Mouse (Mus musculus) midbrain, embryonic 10.5 days (tissue): ENCODE results near the gene Ism1. TPM values are rescaled to one million over a fixed set of nuclear protein-coding genes. Genes with fewer than 3 reads are reported as not detected.

ENCODE experiments used
- DNase-seq: peaks from one replicate; pipeline ENCODE4 v3.0.0-alpha.2; 2017; ENCODE audit warnings: low spot score
- H3K27ac ChIP-seq: fragments of 300-500 bp; sonication (generic); replicated peaks from 2 replicates; pipeline ENCODE4 v1.5.1; 2016; ENCODE audit warnings: mild to moderate bottlenecking
- H3K27me3 ChIP-seq: fragments of 300-500 bp; sonication (generic); 2 replicates; pipeline ENCODE4 v1.6.1; 2016; ENCODE audit warnings: low read depth, mild to moderate bottlenecking; ENCODE audit not compliant: poor library complexity, severe bottlenecking
- H3K36me3 ChIP-seq: fragments of 300-500 bp; sonication (generic); 2 replicates; pipeline ENCODE4 v1.6.1; 2016; ENCODE audit warnings: mild to moderate bottlenecking, moderate library complexity
- H3K4me1 ChIP-seq: fragments of 300-500 bp; sonication (generic); 2 replicates; pipeline ENCODE4 v1.6.1; 2016
- H3K4me3 ChIP-seq: fragments of 300-500 bp; sonication (generic); 2 replicates; pipeline ENCODE4 v1.5.1; 2016; ENCODE audit warnings: mild to moderate bottlenecking, moderate library complexity
- H3K9me3 ChIP-seq: fragments of 300-500 bp; sonication (generic); replicated peaks from 2 replicates; pipeline ENCODE4 v1.6.1; 2016; ENCODE audit warnings: mild to moderate bottlenecking
- WGBS: fragments of 180-500 bp; shearing (Covaris S2); methylation state at CpG from one replicate; pipeline ENCODE4 v1.1.7; 2016; 5-methylcytosine and 5-hydroxymethylcytosine counted together
- polyA plus RNA-seq: library from polyadenylated mRNA; unstranded; fragments of >200 nt; fragmentation: Nextera tagmentation; extraction: Ambion mirVana; gene quantifications from 2 replicates; pipeline ENCODE4 v1.2.1, GENCODE M21; 2016

Ism1 gene
- polyA plus RNA-seq: 0.85 and 0.87 TPM in 2 replicates

- Histone ChIP-seq H3K27me3 (peaks cover 50% of the 10 kb centered on the region), H3K36me3 (no peaks in the 10 kb centered on the region), H3K27ac (peak within 1 kb of the TSS; percentile 93), H3K4me1 (peaks cover 27% of the 10 kb centered on the region), H3K9me3 (no peaks in the 10 kb centered on the region), H3K4me3 (peak within 1 kb of the TSS; percentile 95)
- peak; percentile 79 for DNase-seq
- WGBS: under 1% methylated on average over 38 of the region's 39 CpGs
Observed at GRCm38 (mm10) chr2:139677809-139678274, at the start of gene Ism1. TSS of gene Ism1 (plus strand) at chr2:139678178.

- no peak for DNase-seq
- no peaks in the 10 kb centered on the region for H3K36me3 ChIP-seq
- peaks cover 4% of the 10 kb centered on the region; the same call in 1 of the 2 replicates for H3K27me3 ChIP-seq
- H3K9me3 ChIP-seq: no peaks in the 10 kb centered on the region
- H3K27ac ChIP-seq: no peak overlapping the region
- H3K4me3 ChIP-seq: no peak overlapping the region
- WGBS: 90% methylated on average over 4 of the region's 4 CpGs
- no peaks in the 10 kb centered on the region for H3K4me1 ChIP-seq
Observed at GRCm38 (mm10) chr2:139628731-139629130, 49.2 kb upstream of the Ism1 start.

DNA sequence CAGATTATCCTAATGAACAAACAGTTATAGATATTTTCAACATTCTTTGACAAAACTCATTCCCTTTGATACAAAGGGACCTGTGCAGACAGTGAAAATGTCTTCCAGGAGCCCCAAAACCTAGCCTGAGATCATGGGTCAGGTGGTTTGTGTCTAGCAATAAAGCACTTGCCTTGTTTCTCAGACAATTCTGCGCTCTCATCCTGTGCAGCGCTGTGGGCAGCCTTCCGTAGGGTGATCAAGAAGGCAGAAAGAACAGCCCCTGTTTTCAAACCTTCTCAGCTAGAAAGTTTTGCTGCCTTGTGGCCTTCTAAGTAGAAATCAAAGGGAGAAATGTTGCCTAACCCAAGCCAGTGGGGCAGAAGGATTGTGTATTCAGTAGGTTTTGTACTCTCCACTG lies 48.3 kb upstream of the Ism1 start:
- 72% methylated on average over 3 of the region's 3 CpGs for WGBS
- H3K27ac ChIP-seq: no peak overlapping the region
- peaks cover 8% of the 10 kb centered on the region; the same call in 1 of the 2 replicates for H3K27me3 ChIP-seq
- H3K4me1 ChIP-seq: no peaks in the 10 kb centered on the region
- H3K36me3 ChIP-seq: no peaks in the 10 kb centered on the region
- no peaks in the 10 kb centered on the region for H3K9me3 ChIP-seq
- no peak for DNase-seq
- no peak overlapping the region for H3K4me3 ChIP-seq

DNA sequence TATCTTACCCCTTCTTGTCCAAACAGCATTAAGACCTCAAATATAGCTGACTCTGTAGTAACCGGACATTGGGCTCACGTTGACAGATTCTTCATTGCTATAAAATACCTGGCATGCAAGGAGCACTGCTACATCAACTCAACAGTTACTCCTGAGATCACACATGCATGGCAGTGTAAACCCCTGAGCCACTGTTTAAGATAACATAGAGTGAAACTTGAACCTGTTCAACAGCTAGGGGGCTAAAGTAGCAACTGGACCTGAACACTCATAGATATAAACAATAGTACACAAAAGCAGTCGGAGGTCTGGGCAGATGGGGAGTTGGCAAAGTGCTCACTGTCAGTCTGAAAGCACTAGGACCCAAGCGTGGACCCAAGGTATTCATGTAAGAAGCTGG lies 43.5 kb upstream of the Ism1 start:
- Histone ChIP-seq H3K27me3 (peaks cover 13% of the 10 kb centered on the region), H3K27ac (no peak overlapping the region), H3K36me3 (no peaks in the 10 kb centered on the region), H3K9me3 (no peaks in the 10 kb centered on the region), H3K4me3 (no peak overlapping the region), H3K4me1 (no peaks in the 10 kb centered on the region)
- WGBS: 84% methylated on average over 4 of the region's 4 CpGs
- DNase-seq: no peak

GRCm38 (mm10) chr2:139637861-139638260 lies 40.1 kb upstream of the Ism1 start:
- H3K27me3 ChIP-seq: peaks cover 16% of the 10 kb centered on the region
- H3K36me3 ChIP-seq: no peaks in the 10 kb centered on the region
- H3K4me3 ChIP-seq: no peak overlapping the region
- H3K9me3 ChIP-seq: no peaks in the 10 kb centered on the region
- no peak overlapping the region for H3K27ac ChIP-seq
- WGBS: 67% methylated on average over 2 of the region's 2 CpGs
- DNase-seq: no peak
- H3K4me1 ChIP-seq: peaks cover 9% of the 10 kb centered on the region

DNA sequence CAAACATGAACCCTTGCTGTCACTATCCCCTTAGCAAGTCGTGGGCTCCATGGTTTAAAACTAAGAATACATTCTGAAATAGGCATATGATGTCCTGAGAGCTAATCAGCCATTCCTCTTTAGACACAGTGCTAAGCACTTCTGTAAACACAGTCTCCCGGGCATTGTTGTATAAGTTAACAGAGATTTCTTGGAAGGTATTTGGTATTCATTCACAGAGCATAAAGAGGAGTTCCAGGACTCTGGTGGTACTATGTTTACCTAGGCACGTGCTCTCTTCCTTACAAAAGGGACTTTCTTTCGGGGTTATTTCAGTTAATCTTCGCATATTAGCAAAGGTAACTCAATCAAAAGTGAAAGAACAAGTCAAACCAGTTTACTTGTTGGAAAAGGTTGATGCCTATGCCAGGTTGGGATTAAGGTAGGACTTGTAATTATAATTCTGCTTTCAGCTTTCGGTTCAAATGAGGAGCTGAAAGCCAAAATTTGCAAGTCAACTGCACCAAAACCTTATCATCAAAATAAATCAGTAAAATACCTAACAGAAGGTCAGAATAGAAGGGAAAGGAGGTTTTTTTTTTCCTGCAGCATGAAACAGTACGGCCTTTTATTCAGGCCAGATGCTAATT lies 36.1 kb upstream of the Ism1 start:
- WGBS: 40% methylated on average over 7 of the region's 7 CpGs
- Histone ChIP-seq H3K36me3 (no peaks in the 10 kb centered on the region), H3K27me3 (peaks cover 24% of the 10 kb centered on the region; the same call in 1 of the 2 replicates), H3K27ac (no peak overlapping the region), H3K4me1 (peaks cover 9% of the 10 kb centered on the region), H3K9me3 (no peaks in the 10 kb centered on the region), H3K4me3 (no peak overlapping the region)
- no peak for DNase-seq

- H3K27me3 ChIP-seq: peaks cover 15% of the 10 kb centered on the region; the same call in 1 of the 2 replicates
- no peaks in the 10 kb centered on the region for H3K4me1 ChIP-seq
- WGBS: 80% methylated on average over 3 of the region's 3 CpGs
- no peaks in the 10 kb centered on the region for H3K36me3 ChIP-seq
- no peaks in the 10 kb centered on the region for H3K9me3 ChIP-seq
- no peak for DNase-seq
- no peak overlapping the region for H3K4me3 ChIP-seq
- no peak overlapping the region for H3K27ac ChIP-seq
Observed at GRCm38 (mm10) chr2:139649518-139649917, 28.5 kb upstream of the Ism1 start.

DNA sequence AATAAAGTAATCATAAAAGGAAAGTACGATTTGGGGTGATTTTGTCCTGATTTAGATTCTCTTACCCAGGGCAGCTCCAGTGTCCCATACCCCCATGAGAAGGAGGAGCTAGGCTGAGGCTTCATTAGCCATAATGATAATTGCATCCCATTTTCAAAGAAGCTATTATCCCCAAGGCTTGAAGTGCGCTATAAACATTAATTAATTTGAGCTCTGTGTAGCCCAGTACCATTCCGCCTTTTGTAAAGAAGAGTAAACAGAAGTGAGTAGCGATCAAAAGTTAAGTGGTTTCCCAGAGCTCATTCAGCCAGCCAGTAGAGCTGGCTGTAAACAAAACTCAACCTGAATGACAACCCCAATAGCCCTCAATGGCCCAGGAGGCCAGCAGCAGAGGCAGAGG lies 21.2 kb upstream of the Ism1 start:
- no peak for DNase-seq
- Histone ChIP-seq H3K4me3 (no peak overlapping the region), H3K36me3 (no peaks in the 10 kb centered on the region), H3K4me1 (peaks cover 4% of the 10 kb centered on the region; the same call in 1 of the 2 replicates), H3K9me3 (no peaks in the 10 kb centered on the region), H3K27me3 (peaks cover 10% of the 10 kb centered on the region; the same call in 1 of the 2 replicates), H3K27ac (no peak overlapping the region)
- WGBS: 70% methylated on average over 4 of the region's 4 CpGs

DNA sequence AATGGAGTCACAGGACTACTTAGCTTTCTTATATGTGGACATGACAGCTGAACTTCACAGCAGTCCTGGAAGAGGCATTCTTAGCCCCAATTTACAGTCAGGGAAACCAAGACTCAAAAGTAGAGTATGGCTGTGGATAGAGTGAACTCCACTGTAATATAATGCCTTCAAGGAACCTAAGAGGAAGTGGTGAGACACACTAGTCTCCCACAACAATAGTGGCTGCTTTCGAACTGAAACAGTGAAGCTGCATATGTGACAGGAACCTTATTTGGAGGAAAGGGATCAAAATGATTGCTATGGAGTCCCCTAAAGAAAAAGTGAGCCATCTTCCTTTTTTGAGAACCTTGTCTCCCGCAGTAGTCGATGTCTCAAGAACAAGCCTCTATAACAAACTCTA lies 6.1 kb upstream of the Ism1 start:
- Histone ChIP-seq H3K36me3 (no peaks in the 10 kb centered on the region), H3K4me1 (peaks cover 12% of the 10 kb centered on the region), H3K4me3 (no peak overlapping the region), H3K9me3 (no peaks in the 10 kb centered on the region), H3K27me3 (peaks cover 26% of the 10 kb centered on the region), H3K27ac (no peak overlapping the region)
- DNase-seq: no peak
- WGBS: 93% methylated on average over 3 of the region's 3 CpGs

GRCm38 (mm10) chr2:139672371-139672770 lies 5.6 kb upstream of the Ism1 start:
- H3K36me3 ChIP-seq: no peaks in the 10 kb centered on the region
- H3K27ac ChIP-seq: no peak overlapping the region
- H3K9me3 ChIP-seq: no peaks in the 10 kb centered on the region
- H3K27me3 ChIP-seq: peaks cover 27% of the 10 kb centered on the region
- 75% methylated on average over 2 of the region's 2 CpGs for WGBS
- no peak for DNase-seq
- H3K4me1 ChIP-seq: peaks cover 16% of the 10 kb centered on the region
- no peak overlapping the region for H3K4me3 ChIP-seq

GRCm38 (mm10) chr2:139677065-139677762 lies 764 bp upstream of the Ism1 start:
- H3K27me3 ChIP-seq: peaks cover 50% of the 10 kb centered on the region
- DNase-seq: peak; percentile 76
- H3K36me3 ChIP-seq: no peaks in the 10 kb centered on the region
- peak overlapping the region; percentile 95 for H3K4me3 ChIP-seq
- H3K27ac ChIP-seq: peak overlapping the region; percentile 93
- under 1% methylated on average over 52 of the region's 52 CpGs for WGBS
- no peaks in the 10 kb centered on the region for H3K9me3 ChIP-seq
- peaks cover 27% of the 10 kb centered on the region for H3K4me1 ChIP-seq

DNA sequence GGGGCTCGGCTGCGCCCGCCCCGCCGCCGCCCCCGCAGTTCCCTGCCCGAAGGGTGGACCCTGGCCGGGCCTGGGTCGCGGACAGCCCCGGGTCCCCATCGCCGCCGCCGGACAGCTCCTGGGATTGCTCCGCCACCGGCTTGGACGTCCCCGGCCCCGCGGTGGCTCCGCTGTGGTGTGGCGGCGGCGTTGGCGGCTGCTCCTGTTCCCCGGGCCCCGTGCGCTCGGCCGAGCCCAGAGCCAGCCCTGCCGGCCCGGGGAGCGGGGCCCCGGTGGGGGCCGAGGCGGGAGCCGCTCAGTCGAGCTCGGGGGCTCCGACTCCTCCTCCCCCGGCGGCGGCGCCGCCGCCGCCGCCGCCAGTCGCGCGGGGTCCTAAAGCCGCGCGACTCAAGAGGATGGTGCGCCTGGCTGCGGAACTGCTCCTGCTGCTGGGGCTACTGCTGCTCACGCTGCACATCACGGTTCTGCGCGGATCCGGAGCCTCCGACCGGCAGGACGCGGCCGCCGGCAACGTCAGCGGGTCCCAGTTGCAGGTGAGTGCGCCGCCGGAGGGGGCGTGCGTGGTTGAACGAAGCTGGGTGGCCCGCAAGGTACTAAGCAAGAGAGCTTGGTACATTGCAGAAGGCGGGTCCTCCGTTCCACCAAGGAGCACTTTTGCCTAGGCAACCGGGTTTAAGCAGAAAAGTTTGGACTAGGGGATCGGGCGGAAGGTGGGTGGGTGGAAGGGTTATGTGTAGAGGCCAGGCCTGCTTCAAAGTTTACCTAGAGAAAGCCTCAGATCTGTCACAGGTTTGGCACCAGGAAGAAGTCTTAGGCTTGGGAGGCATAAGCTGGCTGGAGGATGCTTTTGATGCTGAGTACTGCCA lies 530 bp downstream of the Ism1 start:
- peak overlapping the region; percentile 95 for H3K4me3 ChIP-seq
- H3K27ac ChIP-seq: peak overlapping the region; percentile 93
- DNase-seq: peak; percentile 80
- H3K36me3 ChIP-seq: no peaks in the 10 kb centered on the region
- no peaks in the 10 kb centered on the region for H3K9me3 ChIP-seq
- H3K27me3 ChIP-seq: peaks cover 50% of the 10 kb centered on the region
- under 1% methylated on average over 79 of the region's 84 CpGs for WGBS
- peaks cover 27% of the 10 kb centered on the region for H3K4me1 ChIP-seq
